Mouse (Mus musculus) erythroblast, embryonic 14.5 days (primary cell): ENCODE measurements around the gene Rprd1b.

Source experiments
- GATA1 ChIP-seq: IDR thresholded peaks from 2 replicates; pipeline ENCODE4 v1.6.1; 2012; ENCODE audit warnings: low read length, inconsistent platforms, mixed read lengths
- TAL1 ChIP-seq: IDR thresholded peaks from 3 replicates; pipeline ENCODE4 v1.6.1; 2012; ENCODE audit warnings: low read length, inconsistent platforms, mixed read lengths

DNA sequence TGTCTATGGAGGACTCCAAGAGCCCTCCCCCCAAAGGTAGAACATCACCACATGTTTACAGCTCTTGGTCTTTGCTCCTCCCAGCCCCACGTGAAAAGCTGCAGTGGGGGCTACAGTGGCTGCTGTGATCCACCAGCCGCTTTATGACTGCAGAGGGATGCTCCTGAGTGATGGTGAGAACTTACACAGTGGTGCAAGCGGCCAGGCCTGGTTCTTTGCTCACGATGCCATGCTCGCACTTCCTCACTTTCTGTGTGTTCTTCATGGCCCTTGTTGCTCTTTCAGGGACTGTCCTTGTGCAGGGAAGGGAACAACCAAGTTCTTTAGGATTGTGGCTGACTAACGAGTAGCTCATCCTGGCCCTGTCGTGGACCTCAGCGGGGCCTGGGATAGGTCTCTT, 15.2 kb downstream of the Rprd1b start:
- TF ChIP-seq TAL1, result no peak
- no peak for TF ChIP-seq GATA1
